Mouse (Mus musculus) CH12.LX (cell line): ENCODE measurements around the gene Nemp2. TPM values are rescaled to one million over a fixed set of nuclear protein-coding genes. Genes with fewer than 3 reads are reported as not detected.
"Not testable (repeated sequence)": the region's sequence is repeated elsewhere in the genome, so short reads cannot be mapped to it uniquely, and the experiment has no call there.

ENCODE experiments used
- DNase-seq: peaks from one replicate; pipeline ENCODE4 v3.0.0-alpha.2; 2013; ENCODE audit errors: extremely low read depth
- H3K27ac ChIP-seq: 2 replicates; pipeline ENCODE4 v1.5.1; 2012; ENCODE audit warnings: low read depth, mild to moderate bottlenecking, control low read depth, moderate library complexity; ENCODE audit not compliant: insufficient read depth
- H3K27me3 ChIP-seq: replicated peaks from 2 replicates; pipeline ENCODE3; 2012; ENCODE audit warnings: inconsistent platforms
- H3K36me3 ChIP-seq, 2 experiments: replicated peaks in 1 of 2; 2 replicates each; pipeline versions ENCODE3 to v1.6.1; 2012; ENCODE audit warnings: inconsistent platforms in 1 of 2, low read length in 1 of 2, mild to moderate bottlenecking in 1 of 2, mixed read lengths in 1 of 2, moderate library complexity in 1 of 2; ENCODE audit not compliant: control insufficient read depth in 1 of 2, insufficient read depth in 1 of 2
- H3K4me1 ChIP-seq, 2 experiments: 2 replicates each; pipeline ENCODE4 v1.6.1; 2012; ENCODE audit warnings: inconsistent platforms in 1 of 2, moderate library complexity in 1 of 2; ENCODE audit not compliant: insufficient read depth in 2 of 2, control insufficient read depth in 1 of 2
- H3K4me2 ChIP-seq: 2 replicates; pipeline ENCODE4 v1.6.1; 2012; ENCODE audit warnings: low read depth, mild to moderate bottlenecking, control low read depth; ENCODE audit not compliant: poor library complexity, insufficient read depth, severe bottlenecking
- H3K4me3 ChIP-seq, 3 experiments: fragments of 150-350 bp in 1 of 3; sonication (generic) in 1 of 3; replicated peaks in 1 of 3; 2 replicates each; pipeline versions ENCODE3 to v1.5.1; 2011 to 2012; ENCODE audit warnings: low read depth in 2 of 3, low read length in 2 of 3, mild to moderate bottlenecking in 2 of 3, moderate library complexity in 2 of 3, control low read depth in 1 of 3, improper control_type of control experiment in 1 of 3, inconsistent platforms in 1 of 3, mixed read lengths in 1 of 3; ENCODE audit not compliant: poor library complexity in 1 of 3
- H3K79me2 ChIP-seq: replicated peaks from 2 replicates; pipeline ENCODE4 v1.6.1; 2012; ENCODE audit warnings: mild to moderate bottlenecking, moderate library complexity; ENCODE audit not compliant: control insufficient read depth, poor library complexity, insufficient read depth, severe bottlenecking; ENCODE audit errors: extremely low read depth
- H3K9ac ChIP-seq: 2 replicates; pipeline ENCODE4 v1.6.1; 2012; ENCODE audit warnings: low read depth, mild to moderate bottlenecking, control low read depth, moderate library complexity; ENCODE audit not compliant: insufficient read depth
- H3K9me3 ChIP-seq: replicated peaks from 2 replicates; pipeline ENCODE3; 2012; ENCODE audit warnings: low read length, inconsistent platforms, mixed read lengths
- CHD2 ChIP-seq: IDR thresholded peaks from 2 replicates; pipeline ENCODE4 v1.6.1; 2011; ENCODE audit warnings: low read length, improper control_type of control experiment
- CTCF ChIP-seq, 2 experiments: IDR thresholded peaks in 1 of 2; conservative IDR thresholded peaks in 1 of 2; 2 replicates each; pipeline ENCODE4 v1.5.1; 2011 to 2012; ENCODE audit warnings: low read depth in 2 of 2, low read length in 2 of 2, improper control_type of control experiment in 1 of 2, inconsistent platforms in 1 of 2, mild to moderate bottlenecking in 1 of 2, moderate library complexity in 1 of 2
- ELF1 ChIP-seq: IDR thresholded peaks from 2 replicates; pipeline ENCODE4 v1.6.1; 2014; ENCODE audit warnings: low read depth, mild to moderate bottlenecking, inconsistent platforms, low read length, improper control_type of control experiment
- HCFC1 ChIP-seq: IDR thresholded peaks from 2 replicates; pipeline ENCODE4 v1.6.1; 2012; ENCODE audit warnings: low read depth, mild to moderate bottlenecking, inconsistent platforms, low read length, improper control_type of control experiment
- MAX ChIP-seq: IDR thresholded peaks from 2 replicates; pipeline ENCODE4 v1.6.1; 2011; ENCODE audit warnings: low read length, improper control_type of control experiment
- MEF2A ChIP-seq: IDR thresholded peaks from 2 replicates; pipeline ENCODE4 v1.6.1; 2014; ENCODE audit warnings: low read depth, mild to moderate bottlenecking, inconsistent platforms, low read length, improper control_type of control experiment, borderline replicate concordance
- MYC ChIP-seq: IDR thresholded peaks from 2 replicates; pipeline ENCODE4 v1.6.1; 2011; ENCODE audit warnings: low read depth, mild to moderate bottlenecking, improper control_type of control experiment, low read length
- NELFE ChIP-seq: IDR thresholded peaks from 2 replicates; pipeline ENCODE4 v1.6.1; 2011; ENCODE audit warnings: low read depth, low read length, improper control_type of control experiment
- RCOR1 ChIP-seq: conservative IDR thresholded peaks from 2 replicates; pipeline ENCODE4 v1.6.1; 2012; ENCODE audit warnings: low read depth, mild to moderate bottlenecking, inconsistent platforms, low read length, improper control_type of control experiment
- USF1 ChIP-seq: IDR thresholded peaks from 2 replicates; pipeline ENCODE4 v1.6.1; 2014; ENCODE audit warnings: low read depth, mild to moderate bottlenecking, inconsistent platforms, low read length, improper control_type of control experiment
- dilution Hi-C: fragments of 300-500 bp; cut with MboI; formaldehyde crosslinking; loops from 2 replicates; pipeline ENCODE4 v1.14.3; 2020; ENCODE audit warnings: low sequenced_read_pairs; ENCODE audit not compliant: extremely low pct_unique_long_range_greater_than_20kb, extremely low pct_ligation_motif_present
- in situ Hi-C: fragments of 300-500 bp; cut with MboI; formaldehyde crosslinking; loops from 3 replicates; pipeline ENCODE4 v1.14.3; 2019; ENCODE audit warnings: low sequenced_read_pairs, low pct_ligation_motif_present, low pct_unique_long_range_greater_than_20kb, mixed read lengths
- polyA plus RNA-seq: library from polyadenylated mRNA; unstranded; fragments of >175 nt; gene quantifications from 2 replicates; pipeline ENCODE4 v1.2.1, GENCODE M21; 2012; ENCODE audit warnings: low read depth; ENCODE audit not compliant: insufficient read length
- total RNA-seq, 2 experiments: library from RNA; depleted of rRNA; stranded (reverse); fragments of 300-350 nt in 1 of 2; fragments of >200 nt in 1 of 2; gene quantifications; 2 replicates each; pipeline ENCODE4 v1.2.3; 2012 to 2014

Nemp2 gene
- total and polyA plus RNA-seq, 3 experiments: 11.2 to 20.1 (median 13.3) TPM

DNA sequence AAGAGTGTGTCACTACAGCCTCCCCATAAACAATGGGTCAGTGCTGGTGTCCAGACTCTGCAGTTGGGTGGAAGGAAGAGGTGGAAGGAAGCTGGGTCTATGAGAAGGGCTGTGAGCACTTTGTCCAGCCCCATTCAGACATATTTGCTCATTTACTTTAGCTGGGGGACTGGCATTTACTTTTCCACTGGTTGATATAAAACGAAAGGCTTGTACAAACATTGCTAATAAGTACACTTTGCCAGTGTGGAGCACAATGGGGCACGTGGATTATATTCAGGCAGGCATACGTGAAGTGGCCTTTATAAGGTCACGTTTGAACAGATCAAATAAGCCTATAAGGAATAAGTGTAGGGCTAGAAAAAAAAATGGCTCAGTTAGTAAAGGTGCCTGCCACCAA, 53.0 kb downstream of the Nemp2 start:
- Histone ChIP-seq H3K4me3 (no peak overlapping the region), H3K4me2 (no peak overlapping the region), H3K27me3 (no peaks in the 10 kb centered on the region), H3K27ac (no peak overlapping the region), H3K9ac (no peak overlapping the region), H3K36me3 (no peaks in the 10 kb centered on the region), H3K4me1 (no peaks in the 10 kb centered on the region), H3K79me2 (no peaks in the 10 kb centered on the region), H3K9me3 (no peaks in the 10 kb centered on the region)
- in situ Hi-C loops (no loop called here), dilution Hi-C loops (no loop called here)
- TF ChIP-seq HCFC1 (no peak), RCOR1 (no peak), CHD2 (no peak), CTCF (conservative IDR thresholded peaks at IDR 0.05 in 1 of 2, IDR thresholded peaks at IDR 0.05 in 1 of 2; ENCODE audit: low read depth in 2 of 2, low read length in 2 of 2) (no peak), MYC (no peak), ELF1 (no peak), MEF2A (no peak), NELFE (no peak), USF1 (no peak)
- no peak for DNase-seq

DNA sequence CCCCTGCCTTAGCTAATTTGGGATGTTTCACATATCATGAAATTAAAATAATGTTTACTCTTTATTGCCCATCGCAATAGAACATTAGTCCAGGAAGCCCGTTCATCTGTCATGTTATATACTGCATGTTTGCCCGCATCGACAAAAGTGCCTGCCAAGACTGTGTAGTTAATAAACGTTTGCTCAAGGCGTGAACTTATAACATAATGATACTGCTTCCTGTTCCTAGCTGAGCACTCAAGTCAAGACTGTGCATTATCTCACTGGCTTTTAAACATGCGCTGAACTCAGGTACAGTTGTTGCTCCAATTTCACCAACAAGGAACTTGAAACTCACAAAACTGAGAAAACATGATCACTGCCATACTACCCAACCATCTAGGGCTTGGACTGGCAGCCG, 57.1 kb downstream of the Nemp2 start:
- DNase-seq: no peak
- Histone ChIP-seq H3K4me2 (no peak overlapping the region), H3K4me1 (no peaks in the 10 kb centered on the region), H3K9me3 (no peaks in the 10 kb centered on the region), H3K27me3 (no peaks in the 10 kb centered on the region), H3K9ac (no peak overlapping the region), H3K79me2 (no peaks in the 10 kb centered on the region), H3K27ac (no peak overlapping the region), H3K36me3 (no peaks in the 10 kb centered on the region), H3K4me3 (no peak overlapping the region)
- dilution Hi-C loops (no loop called here), in situ Hi-C loops (no loop called here)
- TF ChIP-seq CHD2: no peak
- TF ChIP-seq MAX: no peak

DNA sequence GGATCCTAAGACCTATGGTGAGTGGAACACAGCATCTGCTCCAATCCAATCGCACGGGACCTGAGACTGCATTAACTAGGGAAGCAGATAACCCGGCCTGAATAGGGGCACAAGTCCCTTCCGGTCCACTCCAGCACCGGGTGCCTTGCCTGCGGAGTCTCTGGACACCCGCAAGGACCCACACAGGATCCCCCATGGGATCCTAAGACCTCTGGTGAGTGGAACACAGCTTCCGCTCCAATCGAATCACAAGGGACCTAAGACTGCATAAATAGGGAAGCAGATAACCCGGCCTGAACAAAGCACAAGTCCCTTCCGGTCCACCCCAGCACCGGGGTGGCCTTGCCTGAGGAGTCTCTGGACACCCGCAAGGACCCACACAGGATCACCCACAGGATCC, 64.0 kb downstream of the Nemp2 start:
- in situ Hi-C loops, dilution Hi-C loops: not testable (repeated sequence)

More for the DNA sequence above, 64.0 kb downstream of the Nemp2 start:
- H3K4me1 ChIP-seq, H3K36me3 ChIP-seq, H3K9ac ChIP-seq, H3K4me2 ChIP-seq, H3K4me3 ChIP-seq, H3K9me3 ChIP-seq, H3K27ac ChIP-seq, DNase-seq, H3K27me3 ChIP-seq, H3K79me2 ChIP-seq: not testable (repeated sequence)

Other genes with a start within 250 kb of the Nemp2 start
- 13.8 and 16.7 TPM in 2 replicates for gene Nab1, start 130.0 kb upstream of the Nemp2 start, total RNA-seq (2012; rRNA removed)
- gene Nab1, start 130.0 kb upstream of the Nemp2 start, total RNA-seq (2014; rRNA removed): 18.7 and 20.1 TPM in 2 replicates
- gene Nab1, start 130.0 kb upstream of the Nemp2 start, polyA plus RNA-seq: 18.9 and 19.0 TPM in 2 replicates
- gene Mfsd6, start 96.8 kb downstream of the Nemp2 start, total RNA-seq (2012; rRNA removed): 0.47 and 0.50 TPM in 2 replicates
- 0.36 and 0.38 TPM in 2 replicates for gene Mfsd6, start 96.8 kb downstream of the Nemp2 start, total RNA-seq (2014; rRNA removed)
- gene Mfsd6, start 96.8 kb downstream of the Nemp2 start, polyA plus RNA-seq: 0.63 and 0.89 TPM in 2 replicates
- 13.6 and 14.8 TPM in 2 replicates for gene Inpp1, start 187.0 kb downstream of the Nemp2 start, total RNA-seq (2012; rRNA removed)
- gene Inpp1, start 187.0 kb downstream of the Nemp2 start, total RNA-seq (2014; rRNA removed): 10.0 and 13.0 TPM in 2 replicates
- 9.2 and 10.5 TPM in 2 replicates for gene Inpp1, start 187.0 kb downstream of the Nemp2 start, polyA plus RNA-seq
- 14.5 and 17.1 TPM in 2 replicates for gene Hibch, start 214.2 kb downstream of the Nemp2 start, total RNA-seq (2012; rRNA removed)
- gene Hibch, start 214.2 kb downstream of the Nemp2 start, total RNA-seq (2014; rRNA removed): 31.9 and 32.3 TPM in 2 replicates
- gene Hibch, start 214.2 kb downstream of the Nemp2 start, polyA plus RNA-seq: 20.6 and 32.1 TPM in 2 replicates